Mouse (Mus musculus): ENCODE measurements around the gene Ghrhr.

DNA sequence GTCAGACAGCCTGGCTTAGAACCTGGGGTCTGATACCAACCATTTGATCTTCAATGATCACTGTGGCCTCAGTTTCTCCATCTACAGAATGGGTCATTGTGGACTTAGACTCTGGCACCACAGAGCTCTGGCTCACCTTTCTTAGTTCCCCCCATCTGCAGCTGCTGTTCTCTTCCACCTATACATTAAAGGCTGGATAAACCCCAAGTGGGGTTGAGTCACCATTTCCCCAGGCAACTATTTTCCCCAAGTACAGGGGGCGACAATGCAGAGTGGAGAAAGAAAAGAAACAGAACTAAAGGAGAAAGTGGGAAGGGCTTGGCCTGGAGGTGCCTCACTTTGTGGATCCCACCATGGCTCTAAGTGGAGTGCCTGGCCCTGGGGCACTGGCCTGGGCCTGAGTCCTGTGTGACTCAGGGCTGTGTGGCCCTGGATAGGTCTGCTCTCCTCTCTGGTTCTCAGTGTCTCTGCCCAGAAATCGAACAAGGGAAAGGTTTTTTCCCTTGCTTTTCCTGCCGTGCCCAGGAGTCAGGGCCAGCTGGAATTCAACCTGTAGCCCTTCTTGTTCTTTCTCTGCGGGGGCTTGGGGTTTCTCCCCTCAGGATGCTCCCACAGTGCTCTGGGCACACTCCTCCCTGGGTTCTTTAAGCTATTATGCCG is 19.0 kb upstream of the Ghrhr start:
- TF ChIP-seq CTCF (IDR thresholded peaks at IDR 0.05; ENCODE audit: low read depth, low read length) (no peak), POLR2A (IDR thresholded peaks at IDR 0.05; ENCODE audit: extremely low read depth, insufficient read depth, low read length) (no peak)
